Mouse (Mus musculus) testis, adult 2 months (tissue): ENCODE measurements at regions not wholly inside any gene's neighbourhood (a gene's known extent, or its start where the extent isn't known, plus 50 kb on each side); places are given as distances from the start of the nearest gene placed in this dataset.

ENCODE experiments used
- CTCF ChIP-seq: fragments of 200-500 bp; IDR thresholded peaks from 2 replicates; pipeline ENCODE4 v1.5.1; 2012; ENCODE audit warnings: low read depth, mild to moderate bottlenecking, inconsistent platforms, low read length, moderate library complexity; ENCODE audit not compliant: control insufficient read depth, insufficient read depth, insufficient replicate concordance
- POLR2A ChIP-seq: fragments of 200-500 bp; IDR thresholded peaks from 2 replicates; pipeline ENCODE4 v1.6.1; 2012; ENCODE audit warnings: low read depth, mild to moderate bottlenecking, inconsistent platforms, low read length, moderate library complexity; ENCODE audit not compliant: control insufficient read depth

DNA sequence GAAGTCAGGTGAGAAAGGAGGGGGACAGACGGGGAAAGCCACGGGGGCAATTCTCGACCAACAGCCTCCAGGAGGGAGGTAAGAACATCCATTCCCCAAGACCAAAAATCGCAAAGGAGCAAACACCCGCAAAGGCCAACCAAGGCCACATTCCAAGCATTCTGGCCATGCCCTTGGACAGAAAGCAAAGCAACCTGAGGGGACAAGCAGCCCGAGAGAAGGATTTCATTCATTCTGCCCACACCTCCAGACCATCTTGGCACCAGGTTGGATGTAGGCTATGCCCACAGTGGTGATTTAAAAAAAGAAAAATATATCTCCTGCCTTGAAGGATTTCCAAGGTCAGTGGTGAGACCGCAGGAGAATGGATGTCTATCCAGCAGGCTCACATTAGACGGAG, 88.2 kb downstream of the Fam43a start:
- TF ChIP-seq CTCF, result no peak
- no peak for TF ChIP-seq POLR2A
